Mouse (Mus musculus) 3T3-L1 (cell line): ENCODE data around the gene Npdc1.
A peak's percentile ranks its signal among the peaks of the same experiment; 100 is the strongest.

ENCODE experiments used
- DNase-seq: peaks from one replicate; pipeline ENCODE4 v3.0.0-alpha.2; 2015; ENCODE audit warnings: low read depth, low spot score

The Npdc1 gene

DNA sequence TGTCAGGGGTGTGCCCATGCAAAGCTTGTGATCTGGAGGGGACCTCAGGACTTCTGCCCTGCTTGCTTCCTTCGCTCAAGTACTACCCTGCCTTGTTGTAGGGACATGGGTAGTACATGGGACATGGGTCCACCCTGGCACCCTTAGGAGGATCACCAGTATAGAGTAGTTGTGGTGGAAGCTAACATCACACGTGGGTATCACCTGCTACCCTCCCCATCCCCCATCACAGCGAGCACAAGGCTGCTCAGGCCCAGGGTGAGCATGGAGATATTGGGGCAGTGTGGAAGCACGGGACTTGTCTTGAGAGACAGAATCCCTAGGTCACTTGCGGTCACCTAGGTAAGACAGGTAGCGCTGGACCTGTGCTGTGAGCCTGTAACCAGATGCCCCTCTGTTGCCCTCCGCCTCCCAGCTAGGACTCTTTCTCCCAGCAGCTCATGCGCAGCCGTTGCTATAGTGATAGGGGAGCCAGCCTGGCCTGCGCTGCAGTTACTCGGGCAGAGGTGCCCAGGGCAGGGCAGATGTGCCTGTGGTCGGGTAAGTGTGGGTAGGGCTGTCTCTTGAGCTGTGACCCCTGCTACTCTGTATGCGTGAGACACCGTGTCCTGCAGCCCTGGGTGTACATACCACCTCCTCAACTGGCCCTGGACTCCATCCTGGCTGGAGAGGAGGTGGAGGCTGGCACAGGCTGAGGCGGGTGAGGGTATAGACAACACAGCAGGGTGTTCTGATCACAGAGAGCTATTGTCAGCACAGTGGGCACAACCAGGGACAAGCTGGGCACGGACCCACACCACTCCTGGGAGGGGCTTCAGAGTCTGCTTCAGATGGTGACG is 31.5 kb downstream of the Npdc1 start:
- DNase-seq, result no peak

DNA sequence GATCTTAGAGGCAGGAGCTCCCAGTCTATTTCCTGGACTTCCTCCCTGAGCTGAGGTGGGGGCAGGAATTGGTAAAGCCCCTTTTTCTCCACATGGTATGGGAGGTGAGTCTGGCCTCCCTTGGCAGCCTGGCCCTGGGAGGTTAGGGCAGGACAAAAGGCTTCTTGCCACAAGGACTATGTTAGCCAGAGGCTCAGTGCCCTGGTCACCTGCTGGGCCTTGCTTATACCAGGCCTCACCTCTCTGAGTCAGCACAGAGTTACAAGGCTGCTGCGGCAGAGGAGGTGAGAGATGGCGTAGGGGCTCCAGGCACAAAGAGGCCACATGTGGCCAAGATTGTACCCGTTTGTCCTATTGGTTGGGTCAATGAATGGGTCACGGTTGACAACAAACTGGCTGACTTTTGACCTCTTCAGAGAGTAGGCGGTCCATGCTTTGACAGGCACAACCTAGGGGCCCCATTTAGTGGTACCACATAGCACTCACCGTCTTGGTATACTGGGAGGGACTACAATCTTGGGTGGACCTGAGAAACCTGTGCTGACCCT is 32.2 kb downstream of the Npdc1 start:
- DNase-seq, result no peak

DNA sequence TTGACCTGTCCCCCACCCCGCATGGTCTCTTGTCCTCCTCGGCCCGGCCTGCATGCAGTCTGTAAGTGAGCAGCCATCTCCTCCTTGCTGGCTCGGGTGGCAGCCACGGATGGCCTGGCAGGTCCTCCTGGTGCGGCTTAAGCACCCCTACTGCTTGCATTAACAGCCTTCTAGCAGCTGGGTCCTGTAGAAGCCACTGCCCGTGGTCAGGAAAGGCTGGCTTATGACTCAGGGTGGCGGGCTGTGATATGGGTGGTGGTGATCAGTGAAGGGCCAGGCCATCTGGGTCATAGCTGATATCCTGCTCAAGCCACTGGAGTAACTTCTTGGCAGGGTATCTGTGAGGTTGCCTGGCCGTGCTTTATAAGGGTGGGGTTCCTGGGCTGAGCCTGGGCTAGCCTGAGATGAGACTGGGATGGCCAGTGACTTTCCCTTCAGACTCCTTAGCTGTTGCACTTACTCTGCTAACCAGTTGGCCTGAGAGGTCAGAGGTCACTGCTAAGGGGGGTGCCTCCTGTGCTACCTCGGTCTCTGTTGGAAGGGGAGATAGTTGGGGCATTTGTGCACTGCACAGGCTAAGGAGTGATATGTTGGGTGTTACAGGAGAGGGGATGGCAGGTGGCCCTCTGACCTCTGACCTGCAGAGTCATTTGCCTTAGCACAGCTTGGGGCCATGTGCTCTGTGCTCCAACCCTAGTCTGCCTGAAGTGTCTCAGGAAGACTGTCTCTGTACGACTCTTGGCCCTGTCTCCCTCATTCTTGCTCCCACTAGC is 33.4 kb downstream of the Npdc1 start:
- no peak for DNase-seq

DNA sequence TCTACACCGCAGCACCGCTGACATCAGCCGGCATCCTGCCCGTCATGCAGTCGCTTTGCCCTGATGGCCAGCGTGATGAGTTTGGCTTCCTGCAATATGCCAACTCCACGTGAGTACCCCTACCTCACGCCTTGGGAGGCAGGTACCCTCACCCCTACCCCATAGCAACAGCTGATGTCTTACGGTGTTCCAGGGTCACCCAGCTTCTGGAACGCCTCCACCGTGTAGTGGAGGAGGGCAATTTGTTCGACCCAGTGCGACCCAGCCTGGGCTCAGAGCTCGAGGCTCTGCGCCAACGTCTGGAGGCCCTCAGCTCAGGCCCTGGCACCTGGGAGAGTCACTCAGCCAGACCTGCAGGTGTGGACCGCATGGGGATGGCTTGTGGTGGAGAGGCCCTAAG is 34.0 kb downstream of the Npdc1 start:
- DNase-seq, result no peak

DNA sequence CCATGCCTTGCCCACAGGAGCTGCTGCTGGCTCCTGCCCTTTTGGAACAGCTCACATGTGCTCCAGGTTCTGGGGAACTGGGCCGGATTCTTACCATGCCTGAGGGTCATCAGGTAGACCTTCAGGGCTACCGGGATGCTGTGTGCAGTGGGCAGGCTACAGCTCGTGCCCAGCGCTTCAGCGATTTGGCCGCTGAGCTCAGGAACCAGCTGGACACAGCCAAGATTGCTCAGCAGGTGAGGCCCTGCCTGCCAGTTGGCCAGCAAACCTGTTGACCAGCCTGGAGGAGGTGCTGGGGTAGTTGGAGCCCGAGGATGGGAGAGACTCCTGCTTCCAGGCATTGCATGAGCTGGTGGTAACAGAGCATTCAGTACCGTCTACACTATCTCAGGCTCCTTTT is 35.1 kb downstream of the Npdc1 start:
- DNase-seq, result no peak

DNA sequence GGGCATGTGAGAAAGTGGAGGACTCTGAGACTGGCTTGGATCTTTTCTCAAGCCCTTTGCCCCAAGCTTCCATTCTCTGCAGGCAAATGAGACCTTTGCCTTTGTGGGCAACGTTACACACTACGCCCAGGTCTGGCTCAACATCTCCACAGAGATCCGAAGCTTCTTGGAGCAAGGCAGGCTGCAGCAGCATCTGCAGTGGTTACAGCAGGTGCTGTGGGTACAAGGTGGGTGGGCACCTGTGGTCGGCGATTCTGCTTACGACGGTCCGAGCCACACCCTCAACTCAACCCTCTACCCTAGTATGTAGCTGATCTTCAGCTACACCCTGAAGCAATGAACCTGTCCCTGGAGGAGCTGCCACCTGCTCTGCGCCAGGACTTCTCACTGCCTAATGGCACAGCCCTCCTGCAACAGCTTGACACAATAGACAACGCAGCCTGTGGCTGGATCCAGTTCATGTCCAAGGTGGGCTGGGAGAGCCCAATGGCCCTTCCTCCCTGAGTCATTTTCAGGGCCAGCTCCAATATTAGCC is 37.2 kb downstream of the Npdc1 start:
- DNase-seq, result no peak

DNA sequence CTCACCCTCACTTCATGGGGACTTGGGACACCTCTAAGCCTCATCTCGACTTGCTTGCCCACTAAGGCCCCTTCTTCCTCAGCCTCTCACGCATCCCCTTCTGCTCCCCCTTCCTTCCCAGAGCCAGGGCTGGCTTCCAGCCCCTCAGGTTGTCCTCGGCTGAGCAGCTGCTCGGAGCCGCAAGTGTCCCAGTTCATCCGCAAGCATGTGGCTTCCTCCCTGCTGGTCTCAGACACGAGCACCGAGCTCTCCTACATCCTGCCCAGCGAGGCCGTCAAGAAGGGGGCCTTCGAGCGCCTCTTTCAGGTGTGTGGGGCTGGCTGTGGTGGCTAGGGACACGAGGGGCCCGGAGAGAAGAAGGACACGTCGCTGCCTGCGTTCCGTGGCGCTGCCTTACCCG is 41.9 kb downstream of the Npdc1 start:
- DNase-seq, result no peak

DNA sequence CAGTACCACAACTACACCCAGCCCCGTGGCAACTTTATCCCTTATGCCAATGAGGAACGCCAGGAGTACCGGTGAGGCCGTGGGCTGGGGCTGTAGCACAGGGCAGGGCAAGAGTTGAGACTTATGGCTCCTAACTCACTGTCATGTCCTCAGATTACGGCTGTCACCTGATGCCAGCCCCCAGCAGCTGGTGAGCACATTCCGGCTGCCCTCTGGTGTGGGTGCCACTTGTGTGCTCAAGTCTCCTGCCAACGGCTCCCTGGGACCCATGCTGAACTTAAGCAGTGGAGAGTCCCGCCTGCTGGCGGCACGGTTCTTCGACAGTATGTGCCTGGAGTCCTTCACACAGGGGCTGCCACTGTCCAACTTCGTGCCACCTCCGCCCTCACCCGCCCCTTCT is 43.5 kb downstream of the Npdc1 start:
- DNase-seq, result no peak

DNA sequence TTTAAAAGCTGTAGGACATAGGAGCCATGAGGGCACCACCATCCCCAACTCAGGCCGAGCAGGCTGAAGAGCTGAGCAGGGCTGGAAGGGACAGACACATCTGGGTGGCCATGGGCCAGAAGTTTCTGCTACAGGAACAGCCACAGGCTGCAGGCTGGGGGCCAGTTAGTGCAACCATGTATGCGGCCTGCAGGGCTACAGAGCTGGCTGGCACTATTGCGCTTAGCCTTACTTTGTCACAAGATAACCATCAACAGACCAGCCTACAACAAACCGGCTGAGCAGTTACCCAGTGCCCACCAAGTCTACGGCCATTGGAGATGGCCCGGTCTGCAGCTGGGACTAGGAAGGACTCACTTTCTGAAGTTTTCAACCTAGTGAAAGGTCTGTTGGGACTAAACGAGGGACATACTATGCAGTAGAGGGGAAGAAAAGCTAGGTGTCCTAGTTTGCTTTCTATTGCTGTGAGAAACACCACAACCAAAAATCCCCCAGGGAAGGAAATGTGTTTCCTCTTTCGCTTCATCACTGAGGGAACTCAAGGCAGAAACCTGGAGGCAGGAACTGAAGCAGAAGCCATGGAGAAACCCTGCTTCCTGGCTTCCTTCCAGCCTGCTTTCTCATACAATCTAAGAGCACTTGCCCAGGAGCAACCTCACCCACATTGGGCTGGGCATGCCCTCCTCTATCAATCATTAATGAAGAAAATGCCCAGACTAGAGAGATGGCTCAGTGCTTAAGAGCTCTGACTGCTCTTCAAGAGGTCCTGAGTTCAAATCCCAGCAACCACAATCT is 51.9 kb downstream of the Npdc1 start:
- DNase-seq, result no peak

DNA sequence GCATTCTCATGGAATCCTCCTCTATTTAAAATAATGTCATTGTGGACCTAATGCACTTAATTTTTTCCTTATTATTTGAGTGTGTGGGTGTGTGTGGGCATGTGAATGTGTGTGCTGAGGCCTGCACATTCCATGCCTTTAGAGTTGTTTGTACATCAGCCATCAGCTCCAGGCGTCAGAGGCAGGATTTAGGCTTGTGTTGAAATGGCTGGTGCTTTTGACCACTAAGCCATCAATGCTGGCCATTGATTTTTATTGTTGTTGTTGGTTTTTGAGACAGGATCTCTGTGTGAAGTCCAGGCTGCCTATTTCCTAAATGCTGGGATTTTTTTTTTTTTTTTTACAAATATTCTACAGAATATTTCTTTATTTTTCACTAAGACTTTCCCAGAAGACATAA is 53.8 kb downstream of the Npdc1 start:
- DNase-seq, result no peak

DNA sequence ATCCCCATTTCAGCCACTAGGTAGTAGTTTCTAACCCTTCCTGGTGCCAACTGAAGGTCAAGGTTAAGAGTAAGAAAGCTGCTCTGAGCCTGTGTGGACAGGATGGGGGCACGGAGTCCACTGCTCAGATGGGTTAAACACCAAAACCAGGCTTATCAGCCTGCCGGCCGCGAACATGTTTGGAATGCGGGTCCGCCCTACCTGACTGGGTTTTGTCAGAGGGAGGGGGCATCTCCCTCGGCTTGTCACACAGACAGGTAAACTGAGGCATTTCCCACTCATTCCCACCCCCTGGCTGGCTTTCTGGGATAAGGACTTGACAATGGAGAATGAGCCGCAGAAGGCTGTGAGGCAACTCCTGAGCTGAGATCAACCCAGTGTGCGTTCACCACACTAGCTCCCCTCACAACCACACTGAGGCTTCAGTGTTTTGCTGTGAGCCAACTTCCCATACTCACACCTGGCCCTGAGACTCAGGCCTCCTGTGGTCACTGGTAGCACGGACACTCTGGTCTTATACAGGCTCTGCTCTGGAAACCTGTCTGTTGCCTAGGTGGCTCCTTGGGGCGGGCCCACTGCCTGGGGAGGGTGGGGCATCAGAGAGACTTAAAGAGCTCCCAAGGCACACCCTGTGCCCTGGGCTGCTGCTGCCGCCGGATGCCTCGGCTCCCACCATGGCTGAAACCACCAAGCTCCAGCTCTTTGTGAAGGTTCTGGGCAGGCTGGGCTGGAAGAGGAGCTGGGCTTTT is 57.2 kb downstream of the Npdc1 start, which contains the start of gene Clic3:
Gene Clic3 (plus strand): TSS at position 634 of the 749 bp plus-strand sequence.
- DNase-seq, result no peak

DNA sequence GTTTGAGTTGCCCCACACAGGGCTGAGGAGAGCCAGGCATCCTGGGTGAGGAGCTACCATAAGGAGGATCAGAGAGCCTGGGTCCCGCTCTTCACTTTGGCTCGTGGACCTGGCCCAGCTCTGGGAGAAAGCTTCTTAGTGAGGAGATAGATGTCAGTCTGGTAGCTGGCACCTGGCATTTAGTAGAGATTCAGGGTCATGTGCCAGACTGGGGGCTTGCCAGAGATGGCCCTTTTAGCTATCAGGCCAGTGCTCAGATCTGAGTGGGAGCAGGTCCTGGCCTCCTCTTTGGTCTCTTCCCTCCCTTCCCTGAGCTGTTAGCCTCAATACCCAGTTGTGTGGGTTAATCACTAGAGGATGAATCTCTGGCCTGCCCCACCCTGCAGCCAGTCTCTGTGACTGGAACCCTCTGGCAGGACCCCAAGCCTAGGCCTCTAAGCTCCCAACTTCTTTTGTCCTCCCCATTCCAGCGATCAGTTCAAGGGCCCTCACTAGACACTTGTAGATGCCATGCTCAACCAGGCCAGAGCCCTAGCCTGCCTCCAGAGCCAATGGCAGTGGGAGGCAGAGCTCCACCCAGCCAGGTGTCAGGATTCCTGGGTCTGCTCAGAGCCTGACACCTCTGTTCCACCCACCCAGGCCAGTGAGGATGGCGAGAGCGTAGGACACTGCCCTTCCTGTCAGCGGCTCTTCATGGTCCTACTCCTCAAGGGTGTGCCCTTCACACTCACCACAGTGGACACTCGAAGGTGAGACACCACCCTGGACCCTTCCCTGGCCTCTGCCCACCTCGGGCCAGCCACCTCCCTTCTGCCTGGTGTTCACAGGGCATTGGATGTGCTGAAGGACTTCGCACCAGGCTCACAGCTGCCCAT is 58.1 kb downstream of the Npdc1 start:
- no peak for DNase-seq

DNA sequence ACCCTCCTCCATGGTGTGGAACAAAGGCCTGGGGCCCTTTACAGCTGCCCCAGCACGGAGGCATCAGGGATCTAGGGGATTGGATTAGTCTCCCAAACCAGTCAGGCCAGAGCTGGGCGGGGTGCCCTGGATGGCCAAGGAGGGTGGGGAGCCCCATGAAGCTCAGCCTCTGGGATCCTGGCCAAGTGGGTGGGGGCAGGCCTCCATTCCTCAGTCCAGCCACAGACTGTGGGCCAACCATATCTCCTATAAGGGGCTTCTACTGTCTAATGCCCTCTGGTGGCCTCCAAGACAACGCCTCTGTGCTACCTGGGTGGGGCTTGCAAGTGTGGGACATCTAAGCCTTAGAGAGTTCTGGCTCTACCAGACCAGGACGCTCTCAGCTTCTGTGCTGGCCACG is 59.8 kb downstream of the Npdc1 start:
- peak; percentile 39 for DNase-seq
